Mouse (Mus musculus): ENCODE measurements around the gene Vmn2r89. TPM values are rescaled to one million over a fixed set of nuclear protein-coding genes. Genes with fewer than 3 reads are reported as not detected.
"Not testable (repeated sequence)": the region's sequence is repeated elsewhere in the genome, so short reads cannot be mapped to it uniquely, and the experiment has no call there.

Vmn2r89 gene
- total RNA-seq (2021): not detected

GRCm38 (mm10) chr14:51451557-51451956 is at the start of gene Vmn2r89:
Gene Vmn2r89, plus strand, starts transcription at chr14:51451857.
- DNase-seq; intact Hi-C loops (cut with DNase I): not testable (repeated sequence)

GRCm38 (mm10) chr14:51410520-51410919 is 41.1 kb upstream of the Vmn2r89 start, which contains the start of gene Vmn2r88:
Gene Vmn2r88, plus strand, starts transcription at chr14:51410820.
- intact Hi-C loops (cut with DNase I): no loop called here
- DNase-seq: no peak

GRCm38 (mm10) chr14:51423885-51424284 is 27.8 kb upstream of the Vmn2r89 start:
- DNase-seq: no peak
- intact Hi-C loops (cut with DNase I): no loop called here

GRCm38 (mm10) chr14:51430138-51430537 is 21.5 kb upstream of the Vmn2r89 start:
- intact Hi-C loops (cut with DNase I); DNase-seq: not testable (repeated sequence)

GRCm38 (mm10) chr14:51434546-51434945 is 17.1 kb upstream of the Vmn2r89 start:
- intact Hi-C loops (cut with DNase I): no loop called here
- no peak for DNase-seq

- DNase-seq: no peak
- intact Hi-C loops (cut with DNase I): no loop called here
Observed at GRCm38 (mm10) chr14:51435020-51435419, 16.6 kb upstream of the Vmn2r89 start.

GRCm38 (mm10) chr14:51438955-51439354 is 12.7 kb upstream of the Vmn2r89 start:
- DNase-seq: no peak
- intact Hi-C loops (cut with DNase I): no loop called here

- DNase-seq; intact Hi-C loops (cut with DNase I): not testable (repeated sequence)
Observed at GRCm38 (mm10) chr14:51480278-51480677, 28.6 kb downstream of the Vmn2r89 start.

GRCm38 (mm10) chr14:51481332-51482015 is 29.8 kb downstream of the Vmn2r89 start:
- DNase-seq; intact Hi-C loops (cut with DNase I): not testable (repeated sequence)

- no peak for DNase-seq
- intact Hi-C loops (cut with DNase I): no loop called here
Observed at GRCm38 (mm10) chr14:51482051-51482715, 30.5 kb downstream of the Vmn2r89 start.

GRCm38 (mm10) chr14:51482971-51483381 is 31.3 kb downstream of the Vmn2r89 start:
- DNase-seq; intact Hi-C loops (cut with DNase I): not testable (repeated sequence)

- no peak for DNase-seq
- intact Hi-C loops (cut with DNase I): no loop called here
Observed at GRCm38 (mm10) chr14:51483671-51484070, 32.0 kb downstream of the Vmn2r89 start.

- intact Hi-C loops (cut with DNase I): no loop called here
- no peak for DNase-seq
Observed at GRCm38 (mm10) chr14:51486111-51486510, 34.5 kb downstream of the Vmn2r89 start.

- intact Hi-C loops (cut with DNase I): no loop called here
- no peak for DNase-seq
Observed at GRCm38 (mm10) chr14:51495781-51496180, 44.1 kb downstream of the Vmn2r89 start.

GRCm38 (mm10) chr14:51496955-51497354 is 45.3 kb downstream of the Vmn2r89 start:
- no peak for DNase-seq
- intact Hi-C loops (cut with DNase I): no loop called here

GRCm38 (mm10) chr14:51497958-51498357 is 46.3 kb downstream of the Vmn2r89 start:
- DNase-seq: no peak
- intact Hi-C loops (cut with DNase I): no loop called here

- no peak for DNase-seq
- intact Hi-C loops (cut with DNase I): no loop called here
Observed at GRCm38 (mm10) chr14:51499707-51500275, 48.1 kb downstream of the Vmn2r89 start.

- DNase-seq: no peak
- intact Hi-C loops (cut with DNase I): no loop called here
Observed at GRCm38 (mm10) chr14:51500461-51500860, 48.8 kb downstream of the Vmn2r89 start.

- intact Hi-C loops (cut with DNase I): no loop called here
Observed at GRCm38 (mm10) chr14:51507416-51507815, 55.8 kb downstream of the Vmn2r89 start.

More at GRCm38 (mm10) chr14:51507416-51507815, 55.8 kb downstream of the Vmn2r89 start:
- no peak for DNase-seq
